Mouse (Mus musculus): ENCODE results near the gene Uaca. TPM values are rescaled to one million over a fixed set of nuclear protein-coding genes. Genes with fewer than 3 reads are reported as not detected.

Gene Uaca
- total RNA-seq, 1 experiment from 2014 or later = not detected

GRCm38 (mm10) chr9:60870451-60870850, 76.1 kb downstream of the Uaca start:
- ATAC-seq (replicated peaks; ENCODE audit: insufficient number of reproducible peaks, low FRiP score, low TSS enrichment, poor library complexity, severe bottlenecking) = no peak

DNA sequence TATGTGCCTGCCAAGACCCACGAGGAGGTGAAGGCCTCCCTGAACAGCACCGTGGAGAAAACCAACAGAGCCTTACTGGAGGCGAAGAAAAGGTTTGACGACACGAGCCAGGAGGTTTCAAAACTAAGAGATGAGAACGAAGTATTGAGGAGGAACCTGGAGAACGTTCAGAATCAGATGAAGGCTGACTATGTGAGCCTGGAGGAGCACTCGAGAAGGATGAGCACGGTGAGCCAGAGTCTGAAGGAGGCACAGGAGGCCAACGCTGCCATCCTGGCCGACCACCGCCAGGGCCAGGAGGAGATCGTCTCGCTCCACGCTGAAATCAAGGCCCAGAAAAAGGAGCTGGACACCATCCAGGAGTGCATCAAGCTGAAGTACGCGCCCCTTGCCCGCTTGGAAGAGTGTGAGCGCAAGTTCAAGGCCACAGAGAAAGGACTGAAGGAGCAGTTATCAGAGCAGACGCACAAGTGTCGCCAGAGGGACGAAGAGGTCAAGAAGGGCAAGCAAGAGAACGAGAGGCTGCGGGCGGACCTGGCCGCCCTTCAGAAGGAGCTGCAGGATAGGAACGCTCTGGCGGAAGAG, 76.7 kb downstream of the Uaca start:
- no peak for ATAC-seq (replicated peaks; ENCODE audit: insufficient number of reproducible peaks, low FRiP score, low TSS enrichment, poor library complexity, severe bottlenecking)

GRCm38 (mm10) chr9:60873257-60874054, 79.1 kb downstream of the Uaca start:
- no peak for ATAC-seq (replicated peaks; ENCODE audit: insufficient number of reproducible peaks, low FRiP score, low TSS enrichment, poor library complexity, severe bottlenecking)

GRCm38 (mm10) chr9:60874055-60874392, 79.7 kb downstream of the Uaca start:
- no peak for ATAC-seq (replicated peaks; ENCODE audit: insufficient number of reproducible peaks, low FRiP score, low TSS enrichment, poor library complexity, severe bottlenecking)

DNA sequence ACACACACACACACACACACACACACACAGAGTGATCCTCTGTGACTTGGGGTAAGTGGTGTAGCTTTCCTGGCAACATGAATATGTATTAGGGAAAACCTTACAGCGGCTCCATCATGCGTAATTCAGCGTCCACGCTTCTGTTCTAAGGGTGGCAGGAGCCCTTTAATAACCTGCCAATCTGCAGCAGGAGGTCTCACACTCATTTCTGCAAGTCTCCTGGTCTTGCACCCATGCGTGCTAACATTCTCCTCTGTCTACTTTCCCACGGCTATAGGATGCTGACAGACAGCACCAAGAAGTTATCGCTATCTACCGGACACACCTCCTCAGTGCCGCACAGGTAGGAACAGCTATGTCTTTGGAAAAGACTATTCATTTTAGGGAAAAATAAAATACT, 81.7 kb downstream of the Uaca start:
- no peak for ATAC-seq (replicated peaks; ENCODE audit: insufficient number of reproducible peaks, low FRiP score, low TSS enrichment, poor library complexity, severe bottlenecking)

- ATAC-seq (replicated peaks; ENCODE audit: insufficient number of reproducible peaks, low FRiP score, low TSS enrichment, poor library complexity, severe bottlenecking) = no peak
Observed at GRCm38 (mm10) chr9:60876531-60876930, 82.2 kb downstream of the Uaca start.

GRCm38 (mm10) chr9:60878051-60878557, 83.8 kb downstream of the Uaca start:
- ATAC-seq (replicated peaks; ENCODE audit: insufficient number of reproducible peaks, low FRiP score, low TSS enrichment, poor library complexity, severe bottlenecking) = no peak

DNA sequence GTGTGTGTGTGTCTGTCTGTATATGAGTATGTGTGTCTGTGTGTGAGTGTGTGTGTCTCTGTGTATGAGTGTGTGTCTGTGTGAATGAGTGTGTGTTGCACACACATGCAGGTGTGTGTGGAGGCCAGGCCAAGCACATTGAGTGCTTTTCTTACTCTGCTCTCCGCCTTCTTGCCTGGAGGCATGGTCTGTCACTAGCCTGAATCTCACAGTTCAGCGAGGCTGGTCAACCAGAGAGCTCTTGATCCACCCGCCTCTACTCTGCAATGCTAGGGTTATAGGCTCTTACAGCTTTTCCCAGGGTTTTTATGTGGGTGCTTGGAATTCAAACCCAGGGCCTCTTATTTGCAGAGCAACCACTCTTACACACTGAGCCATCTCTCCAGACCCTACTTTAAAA, 84.3 kb downstream of the Uaca start:
- no peak for ATAC-seq (replicated peaks; ENCODE audit: insufficient number of reproducible peaks, low FRiP score, low TSS enrichment, poor library complexity, severe bottlenecking)

DNA sequence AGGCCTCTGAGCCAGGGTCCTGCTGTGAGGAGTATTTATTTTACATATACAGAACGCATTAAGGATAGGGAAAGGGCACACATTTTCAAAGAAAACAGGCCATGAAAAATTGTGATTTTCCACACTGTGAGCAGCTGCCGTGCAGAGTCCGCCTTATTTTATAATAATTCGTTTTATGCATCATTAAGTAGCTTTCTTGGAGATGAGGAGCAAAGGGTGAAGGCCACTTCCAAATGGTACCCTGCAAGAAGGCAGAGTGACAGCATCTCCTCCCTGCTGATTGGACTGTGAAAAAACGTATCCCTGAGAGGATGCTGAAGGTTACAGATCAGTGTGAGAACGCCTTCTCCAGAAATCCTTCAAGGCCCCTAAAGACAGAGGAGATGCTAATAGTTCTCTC, 90.8 kb downstream of the Uaca start:
- ATAC-seq (replicated peaks; ENCODE audit: insufficient number of reproducible peaks, low FRiP score, low TSS enrichment, poor library complexity, severe bottlenecking) = no peak

- ATAC-seq (replicated peaks; ENCODE audit: insufficient number of reproducible peaks, low FRiP score, low TSS enrichment, poor library complexity, severe bottlenecking) = no peak
Observed at GRCm38 (mm10) chr9:60886431-60887371, 92.4 kb downstream of the Uaca start.

- ATAC-seq (replicated peaks; ENCODE audit: insufficient number of reproducible peaks, low FRiP score, low TSS enrichment, poor library complexity, severe bottlenecking) = no peak
Observed at GRCm38 (mm10) chr9:60887389-60887811, 93.1 kb downstream of the Uaca start.

DNA sequence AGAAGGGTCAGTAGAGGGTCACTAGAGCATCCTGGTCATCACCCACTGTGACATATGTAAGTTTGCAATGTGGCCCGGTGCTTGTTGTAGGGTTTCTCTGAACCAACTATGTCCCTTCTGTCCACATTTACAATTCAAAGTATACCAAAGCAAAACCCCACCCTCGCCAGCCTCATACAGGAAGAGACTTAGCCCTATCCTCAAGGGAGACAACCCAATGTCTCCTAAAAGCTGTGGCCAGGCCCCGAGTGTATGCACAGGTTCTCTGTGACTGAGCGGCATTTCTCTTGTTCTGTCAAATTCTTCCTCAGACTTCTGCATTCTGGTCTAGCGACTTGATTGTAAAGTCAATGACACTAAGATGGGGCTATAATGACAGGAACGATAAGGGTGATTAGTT, 99.2 kb downstream of the Uaca start:
- no peak for ATAC-seq (replicated peaks; ENCODE audit: insufficient number of reproducible peaks, low FRiP score, low TSS enrichment, poor library complexity, severe bottlenecking)

DNA sequence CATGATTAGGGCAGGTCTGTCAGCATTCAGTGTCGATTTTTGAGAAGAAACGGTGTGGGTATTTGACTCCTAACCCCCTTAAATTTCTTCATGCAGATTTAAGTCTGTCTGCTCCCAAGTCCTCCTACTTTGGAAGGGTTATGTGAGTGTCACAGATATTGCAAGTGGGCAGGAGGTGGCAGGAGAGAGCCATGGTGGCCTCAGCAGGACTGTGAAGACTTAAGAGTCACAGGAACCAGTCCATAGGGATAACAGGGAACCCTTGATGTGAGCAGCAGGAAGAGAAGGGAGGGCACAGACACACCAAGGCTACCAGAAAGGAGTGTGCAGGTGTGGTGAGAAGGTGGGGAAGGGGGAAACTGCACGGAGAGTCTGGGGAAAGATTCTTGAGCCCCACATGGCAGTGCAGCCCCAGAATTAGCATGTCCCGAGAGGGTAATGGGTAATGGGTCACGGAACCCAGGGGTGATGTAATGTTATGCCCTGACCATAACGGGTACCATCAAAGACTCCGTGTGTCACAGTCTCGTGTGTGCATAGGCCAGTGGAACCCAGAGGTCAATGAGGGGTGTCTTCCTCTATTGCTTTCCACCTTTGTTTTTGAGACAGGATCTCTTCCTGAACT, 101.3 kb downstream of the Uaca start:
- no peak for ATAC-seq (replicated peaks; ENCODE audit: insufficient number of reproducible peaks, low FRiP score, low TSS enrichment, poor library complexity, severe bottlenecking)

GRCm38 (mm10) chr9:60898291-60899020, 104.1 kb downstream of the Uaca start:
- ATAC-seq (replicated peaks; ENCODE audit: insufficient number of reproducible peaks, low FRiP score, low TSS enrichment, poor library complexity, severe bottlenecking) = no peak

- ATAC-seq (replicated peaks; ENCODE audit: insufficient number of reproducible peaks, low FRiP score, low TSS enrichment, poor library complexity, severe bottlenecking) = no peak
Observed at GRCm38 (mm10) chr9:60899201-60899600, 104.9 kb downstream of the Uaca start.

DNA sequence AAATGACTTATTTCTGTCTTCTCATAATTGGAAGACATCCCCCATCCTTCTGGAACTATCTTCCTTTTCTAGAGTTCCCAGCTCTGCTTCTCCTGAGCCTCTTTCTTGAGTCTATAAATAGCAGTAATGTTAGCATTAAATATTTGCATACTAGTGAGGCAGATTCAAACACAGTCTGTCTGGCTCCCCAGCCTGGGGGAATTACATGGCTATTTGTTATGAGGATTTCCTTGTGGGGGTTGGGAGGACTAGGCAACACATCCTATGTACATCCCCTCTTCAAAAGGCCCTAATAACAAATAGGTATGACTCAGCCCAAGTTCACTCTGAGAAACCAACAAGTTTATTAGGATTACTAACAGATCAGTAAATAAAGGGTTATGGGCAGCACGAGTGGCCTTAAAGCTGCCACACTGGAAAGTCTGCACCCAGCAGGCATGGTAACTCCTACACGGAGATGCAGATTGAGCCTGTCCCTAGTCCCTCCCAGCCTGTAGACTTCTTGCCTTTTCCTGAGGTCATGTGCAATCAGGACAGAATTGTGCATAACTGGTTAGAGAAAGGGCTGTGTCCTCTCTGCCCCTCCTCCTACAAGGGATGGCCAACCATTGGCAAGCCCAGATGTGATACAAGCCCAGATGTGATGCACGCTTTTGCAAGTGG, 105.6 kb downstream of the Uaca start:
- ATAC-seq (replicated peaks; ENCODE audit: insufficient number of reproducible peaks, low FRiP score, low TSS enrichment, poor library complexity, severe bottlenecking) = no peak

GRCm38 (mm10) chr9:60912266-60912665, 117.9 kb downstream of the Uaca start:
- ATAC-seq (replicated peaks; ENCODE audit: insufficient number of reproducible peaks, low FRiP score, low TSS enrichment, poor library complexity, severe bottlenecking) = no peak

DNA sequence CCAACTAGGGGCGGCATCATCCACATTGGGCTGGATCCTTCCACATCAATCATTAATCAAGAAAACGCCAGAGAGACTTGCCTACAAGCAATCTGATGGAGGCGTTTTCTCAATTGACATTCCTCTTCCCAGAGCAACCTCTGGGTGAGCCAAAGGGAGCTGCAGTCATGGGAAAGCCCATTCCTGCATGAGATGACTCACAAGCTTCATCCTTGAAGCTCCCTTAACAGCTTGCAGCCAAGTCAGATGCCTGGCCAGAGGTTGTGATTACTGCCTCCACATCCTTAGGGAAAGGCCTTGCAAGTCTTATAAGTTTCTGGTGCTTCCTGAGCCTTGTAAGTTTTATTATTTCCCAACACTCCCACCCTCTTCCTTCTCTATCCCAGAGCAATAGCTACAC, 119.3 kb downstream of the Uaca start:
- ATAC-seq (replicated peaks; ENCODE audit: insufficient number of reproducible peaks, low FRiP score, low TSS enrichment, poor library complexity, severe bottlenecking) = no peak
